Mouse (Mus musculus) spleen, postnatal 14 days (tissue): ENCODE data around the gene Gpatch4.

Experiments used
- DNase-seq, 2 experiments: peaks; one replicate each; pipeline ENCODE4 v3.0.0; 2021 to 2022; ENCODE audit warnings: low spot score in 2 of 2

Gene Gpatch4

DNA sequence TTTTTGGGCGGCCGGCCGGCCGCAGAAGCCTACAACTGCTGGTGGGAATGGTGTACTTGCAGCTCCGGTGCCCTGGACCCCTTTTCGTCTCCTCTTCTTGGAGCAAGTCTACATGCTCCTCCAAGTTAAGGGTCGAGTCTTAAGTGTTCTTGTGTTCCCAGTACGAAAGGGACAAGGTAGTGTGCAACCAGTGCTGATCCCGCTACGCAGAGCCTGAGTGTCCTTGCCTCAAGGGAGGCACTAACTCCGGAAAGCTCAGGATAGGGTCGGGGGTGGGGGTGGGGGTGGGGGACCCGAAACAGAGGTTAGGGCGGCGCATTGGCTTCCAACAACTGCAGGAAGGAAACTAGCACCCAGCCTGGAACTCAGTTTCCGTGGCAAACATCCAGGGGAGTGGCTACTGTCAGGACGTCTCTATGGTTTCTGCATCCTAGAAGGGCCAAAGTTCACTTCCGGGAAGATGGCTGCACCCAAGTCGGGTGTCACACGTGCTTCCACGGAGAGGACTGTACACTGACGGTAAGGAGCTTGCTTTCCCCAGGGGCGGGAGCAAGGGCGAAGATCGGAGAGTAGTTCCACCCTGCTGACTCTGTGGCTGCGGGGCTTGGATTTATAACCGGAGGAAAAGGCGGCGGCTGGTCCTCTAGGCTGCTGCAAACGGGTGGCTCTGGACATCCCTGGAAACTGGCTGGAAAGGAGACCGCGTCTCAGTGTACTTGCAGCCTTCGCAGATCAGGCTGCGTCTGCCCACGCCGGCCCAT is at the start of gene Gpatch4:
TSS of gene Gpatch4 (plus strand) at position 448 of the 761 bp plus-strand sequence.
- peak; percentile 39 to 72 for DNase-seq

DNA sequence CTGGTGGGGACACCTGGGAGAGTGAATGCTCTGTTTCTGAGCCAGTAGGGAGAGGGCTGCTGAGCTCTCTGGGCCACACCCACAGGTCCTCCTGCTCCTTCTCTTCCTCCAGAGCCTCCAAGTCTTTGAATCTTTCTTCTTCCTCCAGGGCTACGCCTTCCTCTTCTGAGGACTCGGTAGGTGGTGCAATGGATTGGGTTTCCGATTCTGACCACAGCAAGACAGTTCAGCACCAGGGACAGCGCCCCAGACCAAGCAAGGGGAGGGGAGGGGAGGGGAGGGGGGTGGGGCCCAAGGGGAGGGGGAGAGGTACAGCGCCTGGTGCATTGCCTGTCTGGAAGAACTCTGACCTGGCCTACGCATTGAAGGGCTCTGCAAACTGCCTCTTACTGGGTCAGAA is 49.5 kb upstream of the Gpatch4 start:
- no peak for DNase-seq

DNA sequence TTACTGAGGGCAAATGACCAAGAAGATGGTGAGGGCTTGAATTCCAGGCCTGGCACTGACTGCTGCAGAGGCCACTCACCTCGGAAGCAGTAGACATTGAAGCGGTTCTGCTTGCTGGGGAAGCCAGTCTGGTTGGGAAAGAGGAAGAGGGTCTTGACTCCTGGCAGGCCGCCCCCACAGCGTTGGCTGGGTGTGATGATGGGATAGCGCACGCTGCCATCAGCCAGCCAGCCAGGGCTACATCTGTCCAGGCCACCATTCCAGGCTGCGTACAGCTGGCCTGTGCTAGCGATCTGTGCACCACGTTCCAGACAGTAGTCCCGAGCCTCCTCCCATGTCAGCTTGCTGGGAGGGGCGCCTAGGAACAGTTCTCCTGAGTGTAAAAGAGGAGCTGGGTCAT is 47.6 kb upstream of the Gpatch4 start:
- DNase-seq, result no peak

DNA sequence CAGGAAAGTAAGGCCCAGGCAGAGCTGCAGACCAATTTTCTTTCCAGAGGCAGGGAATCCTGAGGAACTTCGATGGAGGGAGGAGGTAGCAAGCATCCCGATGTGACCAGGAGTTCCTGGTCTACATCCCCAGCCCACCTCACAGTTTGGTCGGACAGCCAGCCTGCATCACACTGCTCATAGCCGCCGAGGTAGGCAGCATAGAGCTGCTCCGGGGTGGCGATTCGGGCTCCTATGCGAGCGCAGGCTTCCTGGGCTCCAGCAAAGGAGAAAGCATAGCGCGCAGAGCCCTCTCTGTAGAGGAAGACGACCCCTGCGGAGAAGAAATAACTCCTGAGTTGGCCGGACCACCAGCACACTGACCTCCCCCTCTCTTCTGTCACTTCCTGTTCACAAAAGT is 46.5 kb upstream of the Gpatch4 start:
- DNase-seq, result no peak

DNA sequence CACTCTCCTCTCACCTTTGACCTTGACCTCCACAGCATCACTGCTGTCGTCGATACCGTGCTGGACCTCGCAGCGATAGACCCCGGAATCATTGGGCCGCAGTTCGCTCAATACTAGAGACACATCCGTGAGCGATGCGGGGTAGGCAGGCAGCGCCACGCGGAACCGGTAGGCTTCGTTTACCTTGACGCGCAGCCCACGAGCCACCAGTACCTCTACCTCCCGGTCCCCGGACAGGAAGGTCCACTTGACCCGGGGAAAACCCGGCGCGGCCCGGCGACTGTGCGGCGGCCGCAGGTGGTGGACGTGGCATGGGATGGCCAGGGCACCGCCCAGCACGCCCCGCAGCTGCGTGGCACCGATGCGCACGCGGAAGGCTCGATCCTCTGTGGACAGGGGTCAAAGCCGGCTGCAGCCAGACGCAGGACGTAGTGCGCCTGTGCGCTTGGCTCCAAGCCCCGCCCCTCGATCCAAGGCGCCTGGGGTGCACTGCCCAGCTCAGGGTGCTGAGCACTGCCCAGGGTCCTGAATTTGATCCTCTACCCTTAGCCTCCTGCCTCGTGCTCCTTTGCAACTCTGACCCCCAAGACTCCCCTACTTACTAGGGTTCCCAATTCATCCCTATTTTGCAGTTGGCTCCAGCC is 45.8 kb upstream of the Gpatch4 start:
- no peak for DNase-seq

GRCm38 (mm10) chr3:87998747-87999146 is 44.2 kb upstream of the Gpatch4 start:
- no peak for DNase-seq

GRCm38 (mm10) chr3:87999243-87999895 is 43.5 kb upstream of the Gpatch4 start:
- DNase-seq, result no peak

GRCm38 (mm10) chr3:88000181-88000580 is 42.7 kb upstream of the Gpatch4 start, which contains the start of gene Bcan:
TSS of gene Bcan (minus strand) at chr3:88000230.
- no peak for DNase-seq

DNA sequence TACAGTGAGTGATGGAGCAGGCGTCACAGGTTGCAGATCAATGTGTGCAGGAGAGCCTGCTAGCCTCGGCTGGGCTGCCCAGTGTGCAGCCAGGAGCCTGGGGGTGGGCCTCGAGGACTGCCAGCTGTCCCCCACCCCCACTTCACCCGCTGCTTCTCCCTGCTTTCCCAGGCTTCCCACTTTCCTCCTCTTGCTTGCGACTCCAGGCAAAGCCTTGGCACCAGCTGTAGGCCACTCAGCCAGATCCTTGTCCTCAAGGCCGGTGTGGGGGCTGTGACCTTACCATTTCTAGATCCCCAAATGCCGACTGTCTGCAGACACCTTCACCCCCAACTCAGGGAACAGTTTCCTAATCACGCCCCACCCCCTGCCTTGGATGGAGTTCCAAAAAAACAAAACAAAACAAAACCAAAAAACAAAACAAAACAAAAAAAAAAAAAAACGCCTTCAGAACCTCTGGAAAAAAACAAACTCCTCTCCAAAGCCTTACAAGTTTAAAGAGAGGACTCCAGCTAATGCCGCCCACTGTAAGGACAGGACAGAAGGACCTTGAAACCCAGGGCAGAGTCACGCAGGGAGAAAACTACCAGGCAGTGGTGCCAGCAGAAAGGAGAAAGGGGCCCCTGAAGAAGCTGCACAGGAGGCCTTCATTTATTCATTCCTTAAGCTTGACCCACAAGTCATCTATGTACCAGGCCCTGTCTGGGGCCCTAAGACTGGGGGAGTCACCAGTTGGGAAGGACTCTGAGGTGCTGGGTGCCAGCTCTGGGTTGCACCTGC is 41.9 kb upstream of the Gpatch4 start:
- no peak for DNase-seq

DNA sequence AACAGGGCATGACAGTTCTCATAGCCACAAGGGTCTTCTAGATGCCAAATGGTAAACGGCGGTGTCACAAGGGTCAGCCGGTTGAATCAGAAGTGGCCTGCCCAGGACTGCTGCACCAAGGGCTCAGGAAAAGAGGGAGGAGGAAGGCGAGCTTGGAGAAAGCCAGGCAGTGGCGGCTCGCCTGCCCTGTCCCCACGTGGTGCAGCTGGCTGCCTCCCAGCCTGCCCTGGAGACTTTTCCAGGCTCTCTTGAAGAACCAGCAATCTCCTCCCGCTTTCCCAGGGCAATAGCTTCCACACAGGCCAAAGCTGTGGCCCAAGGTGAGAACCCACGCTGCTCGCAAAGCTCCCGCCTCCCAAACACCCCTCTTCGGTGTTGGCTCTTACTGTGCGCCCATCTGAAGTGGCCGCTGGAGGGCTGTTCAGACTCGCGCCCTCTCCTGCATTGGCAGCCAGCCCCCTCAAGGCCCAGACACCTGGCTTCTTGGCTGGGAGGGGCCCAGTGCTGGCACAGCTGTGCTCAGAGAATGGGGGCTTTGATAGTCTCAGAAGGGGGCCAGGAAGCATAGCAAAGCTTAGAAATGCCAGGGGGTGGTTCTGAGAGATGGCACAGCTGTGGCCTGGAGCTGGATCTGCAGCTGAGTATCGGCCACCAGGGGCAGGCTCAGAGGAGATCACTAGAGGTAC is 40.5 kb upstream of the Gpatch4 start:
- no peak for DNase-seq

GRCm38 (mm10) chr3:88005822-88006786 is 36.8 kb upstream of the Gpatch4 start:
- no peak for DNase-seq

DNA sequence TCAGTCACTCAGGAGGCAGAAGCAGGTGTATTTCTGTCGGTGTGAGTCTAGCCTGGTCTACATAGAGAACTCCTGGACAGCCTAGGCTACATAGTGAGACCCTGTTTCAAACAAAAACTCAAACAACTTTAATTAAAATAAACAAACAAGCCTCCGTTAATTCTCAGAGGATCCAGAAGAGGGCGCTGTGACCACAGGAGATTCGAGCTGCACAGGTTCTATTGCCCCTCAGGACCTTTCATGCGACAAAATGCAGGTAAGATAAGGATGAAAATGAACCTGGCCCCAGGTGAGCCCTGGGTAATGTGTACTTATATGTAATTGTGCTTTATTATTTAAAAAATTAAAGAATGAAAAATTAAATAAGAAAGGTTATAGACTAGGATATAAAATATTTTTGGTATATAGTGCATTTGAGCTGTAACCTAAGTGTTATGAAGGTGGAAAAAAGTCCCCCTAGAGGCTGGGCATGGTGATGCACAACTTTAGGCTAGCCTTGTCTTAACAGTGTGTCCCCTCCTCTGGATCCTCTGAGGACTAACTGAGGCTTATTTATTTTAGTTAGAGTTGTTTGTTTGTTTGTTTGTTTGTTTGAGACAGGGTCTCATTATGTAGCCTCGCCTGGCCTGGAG is 32.2 kb upstream of the Gpatch4 start:
- no peak for DNase-seq

GRCm38 (mm10) chr3:88022322-88023191 is 20.4 kb upstream of the Gpatch4 start:
- DNase-seq, result peak; percentile 58 to 59

DNA sequence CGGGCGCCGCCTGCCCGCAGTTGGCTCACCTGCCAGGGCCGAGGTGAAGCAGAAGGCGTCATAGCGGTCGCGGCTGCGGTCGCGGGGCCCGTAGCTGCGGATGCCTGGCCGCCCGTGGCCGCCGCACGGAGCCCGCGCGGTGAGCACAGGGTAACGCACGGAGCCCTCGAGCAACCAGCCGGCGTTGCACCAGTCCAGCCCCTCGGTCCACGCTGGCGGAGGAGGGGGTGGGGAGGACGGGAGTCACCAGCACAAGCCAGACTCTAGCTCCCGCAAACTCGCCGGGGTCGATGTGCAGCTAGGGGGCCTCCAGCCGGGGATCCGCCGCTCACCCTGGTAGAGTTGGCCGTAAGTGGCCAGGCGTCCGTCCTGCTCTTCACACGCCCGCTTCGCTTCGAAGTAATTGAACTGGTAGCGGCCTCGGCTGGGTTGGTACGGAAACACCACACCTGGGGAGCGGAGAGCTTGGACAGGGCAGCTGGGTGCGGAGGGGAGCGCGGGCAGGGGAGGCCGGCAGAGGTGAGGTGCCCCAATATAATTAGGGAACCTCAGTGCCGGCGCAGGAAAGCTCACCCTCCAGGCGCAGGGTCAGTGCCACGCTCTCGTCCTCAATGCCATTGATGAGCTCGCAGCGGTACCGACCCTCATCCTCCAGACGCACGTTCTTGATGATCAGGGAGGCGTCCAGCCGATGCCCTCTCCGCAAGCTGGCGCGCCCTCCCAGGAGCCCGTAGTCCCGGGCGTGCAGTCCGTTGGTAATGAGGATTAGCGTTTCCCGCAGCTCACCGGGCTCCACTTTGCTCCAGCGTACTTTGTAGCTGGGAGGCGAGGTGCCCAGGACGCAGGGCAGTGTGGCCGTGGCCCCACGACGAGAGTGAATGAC is 19.5 kb upstream of the Gpatch4 start:
- DNase-seq, result no peak

GRCm38 (mm10) chr3:88026823-88027222 is 16.1 kb upstream of the Gpatch4 start:
- no peak for DNase-seq

DNA sequence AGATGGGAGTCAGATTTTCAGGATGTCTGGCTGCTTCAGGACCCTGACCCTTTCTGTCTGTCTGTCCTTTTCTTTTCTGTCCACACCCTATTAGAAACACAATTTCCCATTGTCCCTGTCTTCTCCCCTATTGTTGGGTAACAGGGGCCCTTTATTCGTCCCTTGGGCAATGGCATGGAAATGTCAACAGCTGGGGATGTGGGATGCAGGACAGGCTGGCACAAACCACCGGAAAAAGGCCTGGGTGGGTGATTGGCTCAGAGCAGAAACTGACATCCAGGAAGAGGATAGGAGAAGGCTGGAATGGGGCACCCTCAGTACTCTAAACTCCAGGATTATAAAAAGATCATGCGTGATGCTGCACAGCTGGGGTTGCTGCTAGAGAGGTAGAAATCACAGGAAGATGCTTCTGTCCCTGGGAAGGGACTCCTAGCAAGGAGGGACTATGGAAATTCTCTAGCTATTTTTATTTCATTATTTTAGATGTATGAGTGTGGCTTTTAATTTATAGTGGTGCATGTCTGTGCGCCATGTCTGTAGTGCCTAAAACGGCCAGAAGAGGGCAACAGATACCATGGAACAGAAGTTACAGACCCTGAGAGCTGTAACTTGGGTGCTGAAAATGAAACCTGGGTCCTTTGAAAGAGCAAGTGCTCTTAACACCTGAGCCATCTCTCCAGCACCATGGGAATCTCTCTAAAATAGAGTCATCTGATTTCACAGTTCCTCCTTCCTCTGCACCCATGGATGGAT is 15.3 kb upstream of the Gpatch4 start, which contains the start of gene Hapln2:
TSS of gene Hapln2 (minus strand) at position 150 of the 753 bp plus-strand sequence.
- DNase-seq, result no peak
